Mouse (Mus musculus) intestine, embryonic 15.5 days (tissue): ENCODE data around the gene Mrpl20. TPM values are rescaled to one million over a fixed set of nuclear protein-coding genes. Genes with fewer than 3 reads are reported as not detected.
"Not testable (repeated sequence)": the region's sequence is repeated elsewhere in the genome, so short reads cannot be mapped to it uniquely, and the experiment has no call there.

Experiments used
- ATAC-seq: fragments of 200-750 bp; cut with Nextera tagmentation; 2 replicates; pipeline ENCODE4 v1.8.0; 2017; ENCODE audit warnings: moderate TSS enrichment, moderate library complexity
- H3K27ac ChIP-seq: fragments of 300-500 bp; sonication (generic); 2 replicates; pipeline ENCODE4 v1.5.1; 2015; ENCODE audit warnings: mild to moderate bottlenecking, inconsistent platforms
- H3K27me3 ChIP-seq: fragments of 300-500 bp; sonication (generic); replicated peaks from 2 replicates; pipeline ENCODE4 v1.6.1; 2015; ENCODE audit warnings: inconsistent platforms
- H3K36me3 ChIP-seq: fragments of 300-500 bp; sonication (generic); 2 replicates; pipeline ENCODE4 v1.6.1; 2015; ENCODE audit warnings: inconsistent platforms
- H3K4me1 ChIP-seq: fragments of 300-500 bp; sonication (generic); replicated peaks from 2 replicates; pipeline ENCODE4 v1.6.1; 2015; ENCODE audit warnings: inconsistent platforms
- H3K4me2 ChIP-seq: fragments of 300-500 bp; sonication (generic); replicated peaks from 2 replicates; pipeline ENCODE4 v1.6.1; 2015; ENCODE audit warnings: mild to moderate bottlenecking, inconsistent platforms
- H3K4me3 ChIP-seq: fragments of 300-500 bp; sonication (generic); replicated peaks from 2 replicates; pipeline ENCODE4 v1.5.1; 2015; ENCODE audit warnings: inconsistent platforms
- H3K9ac ChIP-seq: fragments of 300-500 bp; sonication (generic); 2 replicates; pipeline ENCODE4 v1.6.1; 2015; ENCODE audit warnings: inconsistent platforms
- H3K9me3 ChIP-seq: fragments of 300-500 bp; sonication (generic); 2 replicates; pipeline ENCODE4 v1.6.1; 2016; ENCODE audit warnings: inconsistent platforms
- WGBS: fragments of 180-500 bp; shearing (Covaris S2); methylation state at CpG from one replicate; pipeline ENCODE4 v1.1.7; 2015; 5-methylcytosine and 5-hydroxymethylcytosine counted together
- polyA plus RNA-seq: library from polyadenylated mRNA; unstranded; fragments of >200 nt; fragmentation: Nextera tagmentation; extraction: Ambion mirVana; gene quantifications from 2 replicates; pipeline ENCODE4 v1.2.1, GENCODE M21; 2015

Gene Mrpl20
- polyA plus RNA-seq, 1 experiment from 2014 or later, result 226 TPM

DNA sequence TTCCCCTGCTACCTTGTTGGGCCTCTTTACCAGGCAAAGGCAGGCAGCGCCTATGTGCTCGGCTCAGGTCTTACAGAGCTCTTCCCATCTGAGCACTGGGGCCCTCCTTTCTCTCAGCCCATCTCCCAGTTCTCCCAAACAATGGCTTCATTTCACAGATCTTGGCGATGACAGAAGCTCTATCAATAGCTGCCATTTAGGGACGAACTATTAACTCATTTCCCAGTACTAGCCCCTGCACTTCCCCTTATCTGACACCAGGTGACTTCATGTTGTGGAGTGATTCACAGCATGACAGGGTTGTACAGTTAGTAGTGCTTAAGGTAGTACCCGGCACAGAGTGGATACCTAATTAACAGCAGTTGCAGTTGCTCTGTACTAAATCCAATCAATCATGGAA lies 16.9 kb upstream of the Mrpl20 start, which contains the start of gene Tmem88b:
Gene Tmem88b, minus strand, starts transcription at position 56 of the 400 bp plus-strand sequence.
- no peak for ATAC-seq
- Histone ChIP-seq H3K36me3 (no peaks in the 10 kb centered on the region), H3K27me3 (no peaks in the 10 kb centered on the region), H3K4me1 (peaks cover 2% of the 10 kb centered on the region; the same call in 1 of the 2 replicates), H3K9me3 (no peaks in the 10 kb centered on the region), H3K4me3 (peak within 1 kb of the TSS; percentile 60; the same call in 1 of the 2 replicates), H3K9ac (no peak within 1 kb of the TSS), H3K4me2 (peak within 1 kb of the TSS; percentile 87), H3K27ac (no peak within 1 kb of the TSS)
- 62% methylated on average over 5 of the region's 5 CpGs for WGBS

GRCm38 (mm10) chr4:155788300-155788699 lies 14.4 kb upstream of the Mrpl20 start:
- Histone ChIP-seq H3K27me3 (no peaks in the 10 kb centered on the region), H3K36me3 (no peaks in the 10 kb centered on the region), H3K4me3 (no peak overlapping the region), H3K27ac (no peak overlapping the region), H3K4me1 (no peaks in the 10 kb centered on the region; the same call in 1 of the 2 replicates), H3K9ac (no peak overlapping the region), H3K9me3 (no peaks in the 10 kb centered on the region), H3K4me2 (no peak overlapping the region)
- ATAC-seq, result no peak
- 76% methylated on average over 3 of the region's 3 CpGs for WGBS

DNA sequence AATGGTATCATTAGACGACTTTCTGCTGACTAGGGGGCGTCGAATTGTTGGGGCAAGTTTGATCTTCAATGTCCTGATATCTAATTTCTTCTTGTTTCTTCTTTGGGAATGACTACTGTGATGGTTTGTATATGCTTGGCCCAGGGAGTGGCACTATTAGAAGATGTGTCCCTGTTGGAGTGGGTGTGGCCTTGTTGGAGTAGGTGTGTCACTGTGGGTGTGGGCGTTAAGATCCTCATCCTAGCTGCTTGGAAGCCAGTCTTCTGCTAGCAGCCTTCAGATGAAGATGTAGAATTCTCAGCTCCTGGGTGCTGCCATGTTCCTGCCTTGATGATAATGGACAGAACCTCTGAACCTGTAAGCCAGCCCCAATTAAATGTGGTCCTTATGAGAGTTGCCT lies 13.8 kb upstream of the Mrpl20 start:
- H3K4me3 ChIP-seq, H3K9me3 ChIP-seq, H3K36me3 ChIP-seq, ATAC-seq, H3K27ac ChIP-seq, H3K4me2 ChIP-seq, H3K9ac ChIP-seq, H3K27me3 ChIP-seq, H3K4me1 ChIP-seq: not testable (repeated sequence)
- WGBS, result 77% methylated on average over 4 of the region's 4 CpGs

DNA sequence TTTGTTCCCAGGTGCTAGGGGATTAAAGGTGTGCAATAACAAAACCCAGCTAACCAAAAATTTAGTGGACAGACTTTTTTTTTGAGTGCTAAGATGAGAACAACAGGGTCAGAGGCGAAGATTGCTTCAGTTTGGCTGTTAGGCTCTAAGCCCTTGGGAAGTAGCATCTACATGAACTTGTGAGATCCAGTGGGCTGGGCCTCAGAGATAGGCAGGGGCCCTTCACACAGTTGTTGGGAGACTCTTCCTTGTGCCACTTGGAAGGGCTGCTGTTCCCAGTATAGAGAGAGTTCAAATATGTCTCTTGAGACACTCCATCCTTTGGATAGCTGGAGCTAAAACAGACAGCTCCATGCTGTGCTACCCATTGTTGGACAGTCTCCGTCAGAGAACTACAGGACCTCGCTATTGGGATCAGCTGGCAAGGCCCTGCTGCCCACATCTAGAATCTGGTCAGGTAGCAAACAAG lies 12.6 kb upstream of the Mrpl20 start, which contains the start of gene Ankrd65:
Gene Ankrd65, plus strand, starts transcription at position 419 of the 469 bp plus-strand sequence.
- Histone ChIP-seq H3K27me3 (no peaks in the 10 kb centered on the region), H3K4me2 (no peak within 1 kb of the TSS), H3K36me3 (no peaks in the 10 kb centered on the region), H3K27ac (no peak within 1 kb of the TSS), H3K4me3 (no peak within 1 kb of the TSS), H3K9me3 (no peaks in the 10 kb centered on the region), H3K9ac (no peak within 1 kb of the TSS), H3K4me1 (no peaks in the 10 kb centered on the region)
- WGBS, result 85% methylated on average over 3 of the region's 3 CpGs
- 0 out of 2 replicates have a peak, but pooled peaks have one; percentile 18 for ATAC-seq

DNA sequence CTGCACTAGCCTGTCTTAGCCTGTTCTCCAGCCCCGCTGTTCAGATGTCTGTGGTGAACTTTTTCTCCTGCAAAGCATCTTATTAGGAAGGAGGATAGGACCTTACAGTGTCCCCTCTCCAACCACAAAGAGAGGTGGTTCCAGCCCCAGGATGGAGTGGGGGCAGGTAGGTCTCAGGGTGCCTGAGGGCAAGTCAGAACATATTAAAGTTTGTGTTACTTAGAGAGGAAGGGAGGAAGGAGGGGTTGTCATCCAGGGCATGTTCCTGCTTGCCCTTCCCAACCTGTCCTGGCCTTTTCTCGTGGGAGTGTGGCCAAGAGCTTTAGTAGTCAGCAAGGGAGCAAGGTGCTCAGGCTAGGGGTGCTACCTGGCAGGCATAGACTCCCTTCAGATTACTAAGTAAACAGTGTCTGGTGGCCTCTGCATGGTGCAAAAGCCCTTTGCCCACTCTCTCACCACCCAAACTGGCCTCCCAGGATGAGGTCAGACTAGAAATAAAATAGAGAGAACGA lies 12.0 kb upstream of the Mrpl20 start:
- Histone ChIP-seq H3K9me3 (no peaks in the 10 kb centered on the region), H3K27ac (no peak overlapping the region), H3K4me3 (no peak overlapping the region), H3K4me1 (no peaks in the 10 kb centered on the region), H3K27me3 (no peaks in the 10 kb centered on the region), H3K4me2 (no peak overlapping the region), H3K9ac (no peak overlapping the region), H3K36me3 (no peaks in the 10 kb centered on the region)
- peak; percentile 68 for ATAC-seq
- WGBS, result 55% methylated on average over 3 of the region's 3 CpGs

GRCm38 (mm10) chr4:155791240-155791933 lies 11.3 kb upstream of the Mrpl20 start:
- Histone ChIP-seq H3K27me3 (no peaks in the 10 kb centered on the region), H3K4me3 (no peak overlapping the region), H3K9me3 (no peaks in the 10 kb centered on the region), H3K27ac (no peak overlapping the region), H3K36me3 (no peaks in the 10 kb centered on the region), H3K9ac (no peak overlapping the region), H3K4me1 (no peaks in the 10 kb centered on the region), H3K4me2 (no peak overlapping the region)
- ATAC-seq, result peak; percentile 31; the same call in 1 of the 2 replicates
- WGBS, result 76% methylated on average over 24 of the region's 24 CpGs

GRCm38 (mm10) chr4:155793730-155794129 lies 8.9 kb upstream of the Mrpl20 start:
- Histone ChIP-seq H3K36me3 (no peaks in the 10 kb centered on the region), H3K9ac (no peak overlapping the region), H3K4me3 (no peak overlapping the region), H3K4me2 (no peak overlapping the region), H3K9me3 (no peaks in the 10 kb centered on the region), H3K4me1 (no peaks in the 10 kb centered on the region), H3K27me3 (no peaks in the 10 kb centered on the region), H3K27ac (no peak overlapping the region)
- ATAC-seq, result no peak
- 57% methylated on average over 2 of the region's 2 CpGs for WGBS

GRCm38 (mm10) chr4:155802075-155802474 lies 603 bp upstream of the Mrpl20 start:
- no peak overlapping the region for H3K9ac ChIP-seq
- H3K9me3 ChIP-seq, result no peaks in the 10 kb centered on the region
- no peak overlapping the region for H3K27ac ChIP-seq
- H3K4me3 ChIP-seq, result no peak overlapping the region
- WGBS, result 100% methylated on average over 1 of the region's 1 CpGs
- no peak for ATAC-seq
- H3K4me2 ChIP-seq, result no peak overlapping the region
- H3K27me3 ChIP-seq, result no peaks in the 10 kb centered on the region
- 0 out of 2 replicates have a peak, but pooled peaks cover 3% of the 10 kb centered on the region for H3K36me3 ChIP-seq
- H3K4me1 ChIP-seq, result peaks cover 12% of the 10 kb centered on the region

GRCm38 (mm10) chr4:155803340-155804041 lies 813 bp downstream of the Mrpl20 start:
- peak overlapping the region; percentile 65 for H3K4me2 ChIP-seq
- no peaks in the 10 kb centered on the region for H3K27me3 ChIP-seq
- no peaks in the 10 kb centered on the region for H3K9me3 ChIP-seq
- H3K9ac ChIP-seq, result peak overlapping the region; percentile 73
- H3K4me1 ChIP-seq, result peaks cover 12% of the 10 kb centered on the region
- WGBS, result under 1% methylated on average over 58 of the region's 58 CpGs
- peak overlapping the region; percentile 85 for H3K4me3 ChIP-seq
- H3K36me3 ChIP-seq, result peaks cover 15% of the 10 kb centered on the region; the same call in 1 of the 2 replicates
- ATAC-seq, result peak; percentile 99
- peak overlapping the region; percentile 51 for H3K27ac ChIP-seq

DNA sequence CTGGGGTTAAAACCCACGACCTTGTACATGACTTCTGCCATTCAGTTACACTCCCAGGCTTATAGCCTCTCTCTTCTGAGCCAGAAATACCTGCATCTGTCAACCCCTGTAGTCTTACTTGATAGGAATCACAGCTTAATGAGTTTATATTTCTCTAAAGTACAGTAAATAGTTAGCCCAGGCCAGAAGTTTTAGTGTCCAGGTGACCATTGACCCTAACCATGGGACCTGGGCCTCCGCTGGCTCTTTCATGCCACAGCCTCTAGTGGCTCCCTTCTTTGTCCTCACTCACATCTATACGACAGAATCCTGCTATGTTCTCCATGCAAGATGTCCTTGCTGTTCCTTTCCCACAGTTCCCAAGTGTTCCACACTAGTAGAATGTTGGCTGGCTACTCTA lies 5.2 kb downstream of the Mrpl20 start:
- no peaks in the 10 kb centered on the region for H3K27me3 ChIP-seq
- no peaks in the 10 kb centered on the region for H3K9me3 ChIP-seq
- ATAC-seq, result no peak
- H3K9ac ChIP-seq, result no peak overlapping the region
- H3K4me1 ChIP-seq, result peaks cover 17% of the 10 kb centered on the region
- H3K27ac ChIP-seq, result no peak overlapping the region
- no peak overlapping the region for H3K4me2 ChIP-seq
- H3K36me3 ChIP-seq, result peaks cover 24% of the 10 kb centered on the region
- H3K4me3 ChIP-seq, result no peak overlapping the region
- WGBS, result 90% methylated on average over 3 of the region's 3 CpGs

DNA sequence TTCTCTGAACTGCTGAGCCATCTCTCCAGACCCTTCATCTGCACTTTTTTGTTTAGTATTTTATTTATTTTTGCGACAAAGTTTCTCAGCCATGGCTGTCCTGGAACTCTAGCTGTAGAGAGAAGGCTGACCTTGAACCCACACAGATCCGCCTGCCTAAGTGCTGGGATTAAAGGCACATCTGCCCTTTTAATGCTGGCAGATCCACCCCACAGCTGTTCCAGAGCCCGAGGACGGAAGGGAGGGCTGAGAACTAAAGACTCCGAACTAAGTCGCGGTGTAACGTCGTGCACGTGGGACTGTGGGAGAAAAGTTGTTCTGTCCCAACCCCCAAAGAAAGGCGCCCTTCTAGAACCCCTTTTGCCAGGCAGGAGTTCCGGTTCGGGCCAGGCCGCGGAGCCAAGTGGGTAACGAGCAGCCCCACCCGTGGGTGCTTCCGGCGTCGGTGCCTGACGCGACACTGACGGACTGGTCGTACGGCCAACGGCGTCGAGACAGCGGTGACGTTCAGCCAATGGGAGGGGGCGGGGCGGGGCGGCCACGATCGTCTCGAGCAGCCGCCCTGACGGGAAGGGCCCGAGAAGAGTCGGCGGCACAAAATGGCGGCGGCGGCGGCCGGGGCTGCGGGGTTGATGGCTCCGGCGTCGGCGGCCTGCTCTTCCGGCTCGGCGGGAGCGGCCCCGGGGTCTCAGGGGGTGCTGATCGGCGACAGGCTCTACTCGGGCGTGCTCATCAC lies 9.4 kb downstream of the Mrpl20 start, which contains the start of gene Ccnl2:
Gene Ccnl2, plus strand, starts transcription at position 561 of the 736 bp plus-strand sequence.
- no peaks in the 10 kb centered on the region for H3K27me3 ChIP-seq
- H3K9ac ChIP-seq, result peak within 1 kb of the TSS; percentile 99
- H3K4me1 ChIP-seq, result peaks cover 17% of the 10 kb centered on the region
- peak within 1 kb of the TSS; percentile 87 for H3K27ac ChIP-seq
- peak; percentile 99 for ATAC-seq
- H3K4me2 ChIP-seq, result peak within 1 kb of the TSS; percentile 72
- under 1% methylated on average over 60 of the region's 60 CpGs for WGBS
- H3K9me3 ChIP-seq, result no peaks in the 10 kb centered on the region
- H3K36me3 ChIP-seq, result peaks cover 34% of the 10 kb centered on the region
- peak within 1 kb of the TSS; percentile 99 for H3K4me3 ChIP-seq
